Mouse (Mus musculus): ENCODE measurements around the gene Tmem11.

DNA sequence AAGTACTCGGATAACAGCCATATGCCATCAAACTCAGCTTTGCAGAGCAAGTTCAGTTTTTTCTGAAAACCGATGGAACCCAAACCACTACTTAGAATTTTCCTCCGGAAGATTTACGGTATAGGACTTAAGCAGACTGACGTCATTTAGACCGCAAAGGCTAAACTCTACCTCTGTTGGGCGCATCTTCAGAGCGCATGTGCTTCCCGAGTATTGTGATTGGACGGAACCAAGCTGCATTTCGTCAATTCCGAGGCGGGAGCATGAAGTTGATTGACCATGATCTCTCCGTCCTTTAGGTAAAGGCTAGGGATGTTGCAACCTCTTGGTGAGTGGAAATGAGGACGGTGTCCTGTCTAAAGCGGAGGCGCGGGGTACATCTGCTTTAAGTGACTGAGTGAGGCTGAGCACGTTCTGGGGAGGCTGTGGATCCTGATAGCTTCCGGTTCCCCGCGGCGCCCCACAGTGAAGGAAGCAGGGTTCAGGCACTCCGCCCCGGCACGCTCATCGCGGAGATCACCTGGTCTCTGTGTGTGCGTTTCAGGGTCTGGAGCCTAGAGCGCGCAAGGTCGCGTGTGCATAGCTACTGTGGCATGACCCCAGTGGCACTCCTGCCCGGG, 48.5 kb downstream of the Tmem11 start, which contains the start of gene Dhrs7b:
- no peak for TF ChIP-seq CTCF (IDR thresholded peaks at IDR 0.05; ENCODE audit: control insufficient read depth, insufficient read depth, insufficient replicate concordance, low read depth, low read length)
- TF ChIP-seq POLR2A (IDR thresholded peaks at IDR 0.05; ENCODE audit: control insufficient read depth, low read depth, low read length), result 0 out of 2 replicates have a peak, but pooled peaks have one; percentile 30
